Mouse (Mus musculus) liver, embryonic 14.5 days (tissue): ENCODE measurements at regions not wholly inside any gene's neighbourhood (a gene's known extent, or its start where the extent isn't known, plus 50 kb on each side); places are given as distances from the start of the nearest gene placed in this dataset.
A peak's percentile ranks its signal among the peaks of the same experiment; 100 is the strongest.
"Not testable (repeated sequence)": the region's sequence is repeated elsewhere in the genome, so short reads cannot be mapped to it uniquely, and the experiment has no call there.

Experiments
- ATAC-seq: fragments of 200-750 bp; cut with Nextera tagmentation; 2 replicates; pipeline ENCODE4 v1.8.0; 2017; ENCODE audit warnings: moderate number of reproducible peaks, mild to moderate bottlenecking, moderate library complexity; ENCODE audit not compliant: insufficient read depth
- DNase-seq, 3 experiments: peaks; one replicate each; pipeline ENCODE4 v3.0.0-alpha.2; 2012 to 2013; ENCODE audit warnings: low read depth in 3 of 3, low spot score in 3 of 3
- H3K27ac ChIP-seq: fragments of 300-500 bp; sonication (generic); 2 replicates; pipeline ENCODE4 v1.5.1; 2014; ENCODE audit warnings: moderate library complexity, mild to moderate bottlenecking, control low read depth, inconsistent platforms
- H3K27me3 ChIP-seq: fragments of 300-500 bp; sonication (generic); 2 replicates; pipeline ENCODE4 v1.6.1; 2014; ENCODE audit warnings: mild to moderate bottlenecking, low read length, moderate library complexity; ENCODE audit not compliant: control insufficient read depth, insufficient read depth
- H3K36me3 ChIP-seq: fragments of 300-500 bp; sonication (generic); replicated peaks from 2 replicates; pipeline ENCODE4 v1.6.1; 2014; ENCODE audit warnings: low read depth; ENCODE audit not compliant: control insufficient read depth, insufficient read depth
- H3K4me1 ChIP-seq, 2 experiments: fragments of 200-500 bp in 1 of 2; fragments of 300-500 bp in 1 of 2; sonication (generic) in 1 of 2; replicated peaks; 2 replicates each; pipeline ENCODE4 v1.6.1; 2012 to 2014; ENCODE audit warnings: antibody characterized with exemption in 1 of 2, inconsistent platforms in 1 of 2, low read length in 1 of 2; ENCODE audit not compliant: control insufficient read depth in 2 of 2, insufficient read depth in 2 of 2
- H3K4me2 ChIP-seq: fragments of 300-500 bp; sonication (generic); 2 replicates; pipeline ENCODE4 v1.6.1; 2014; ENCODE audit warnings: low read depth, mild to moderate bottlenecking, control low read depth, moderate library complexity
- H3K4me3 ChIP-seq, 2 experiments: fragments of 200-500 bp in 1 of 2; fragments of 300-500 bp in 1 of 2; sonication (generic) in 1 of 2; 2 replicates each; pipeline ENCODE4 v1.5.1; 2012 to 2014; ENCODE audit warnings: low read depth in 2 of 2, low read length in 2 of 2, mild to moderate bottlenecking in 2 of 2, control low read depth in 1 of 2, inconsistent platforms in 1 of 2, moderate library complexity in 1 of 2; ENCODE audit not compliant: insufficient read depth in 1 of 2
- H3K9ac ChIP-seq: fragments of 300-500 bp; sonication (generic); replicated peaks from 2 replicates; pipeline ENCODE4 v1.6.1; 2014; ENCODE audit warnings: mild to moderate bottlenecking, control low read depth, moderate library complexity
- H3K9me3 ChIP-seq: fragments of 300-500 bp; sonication (generic); 2 replicates; pipeline ENCODE4 v1.6.1; 2016; ENCODE audit warnings: low read length, mixed read lengths; ENCODE audit not compliant: control insufficient read depth
- CTCF ChIP-seq: IDR thresholded peaks from 2 replicates; pipeline ENCODE4 v1.5.1; 2016; ENCODE audit warnings: antibody characterized with exemption, low read depth, control low read depth
- EP300 ChIP-seq: IDR thresholded peaks from 2 replicates; pipeline ENCODE4 v1.6.1; 2016; ENCODE audit warnings: antibody characterized with exemption, low read depth
- WGBS: fragments of 180-500 bp; shearing (Covaris S2); extraction: QIAGEN DNeasy Blood & Tissue Kit; methylation state at CpG from one replicate; pipeline ENCODE4 v1.1.7; 2014; ENCODE audit not compliant: insufficient replicate concordance; 5-methylcytosine and 5-hydroxymethylcytosine counted together

GRCm38 (mm10) chr17:94866630-94867029 is 116.8 kb upstream of the Mettl4 start:
- Histone ChIP-seq H3K9ac (no peak overlapping the region), H3K27ac (no peak overlapping the region), H3K4me2 (no peak overlapping the region), H3K4me3 (no peak overlapping the region), H3K27me3 (no peaks in the 10 kb centered on the region), H3K36me3 (no peaks in the 10 kb centered on the region), H3K9me3 (no peaks in the 10 kb centered on the region), H3K4me1 (peaks cover 0 to 2% of the 10 kb centered on the region in 2 experiments; a peak in 1 of 4 replicates)
- ATAC-seq (no peak), DNase-seq (no peak)
- 74% methylated on average over 1 of the region's 1 CpGs for WGBS
- TF ChIP-seq EP300 (no peak), CTCF (no peak)

GRCm38 (mm10) chr17:94864531-94865318 is 114.9 kb upstream of the Mettl4 start:
- Histone ChIP-seq H3K9ac (peak overlapping the region; percentile 72), H3K4me2 (peak overlapping the region; percentile 76), H3K27ac (peak overlapping the region; percentile 36), H3K4me3 (peak overlapping the region; percentile 62 to 96)
- H3K27me3 ChIP-seq, H3K9me3 ChIP-seq, H3K4me1 ChIP-seq, H3K36me3 ChIP-seq: not testable (repeated sequence)
- DNase-seq: peak; percentile 67 to 73 (median 70)
- peak; percentile 97 for ATAC-seq
- WGBS: 5% methylated on average over 21 of the region's 21 CpGs

GRCm38 (mm10) chr17:94854698-94855097 is 104.9 kb upstream of the Mettl4 start:
- H3K36me3 ChIP-seq, ATAC-seq, H3K4me3 ChIP-seq, H3K9me3 ChIP-seq, H3K9ac ChIP-seq, H3K4me1 ChIP-seq, DNase-seq, H3K27me3 ChIP-seq, H3K4me2 ChIP-seq, H3K27ac ChIP-seq: not testable (repeated sequence)
- 68% methylated on average over 4 of the region's 4 CpGs for WGBS

- H3K4me1 ChIP-seq: peaks cover 0 to 3% of the 10 kb centered on the region in 2 experiments; a peak in 2 of 4 replicates
- ATAC-seq: peak; percentile 95
- under 1% methylated on average over 20 of the region's 20 CpGs for WGBS
- DNase-seq: peak; percentile 53 to 55 (median 55)
- H3K36me3 ChIP-seq: no peaks in the 10 kb centered on the region
- H3K4me2 ChIP-seq: peak overlapping the region; percentile 61
- no peaks in the 10 kb centered on the region for H3K9me3 ChIP-seq
- no peaks in the 10 kb centered on the region for H3K27me3 ChIP-seq
- no peak overlapping the region; the same call in 1 of the 2 replicates for H3K27ac ChIP-seq
- H3K9ac ChIP-seq: peak overlapping the region; percentile 71
- H3K4me3 ChIP-seq: peak overlapping the region; percentile 61 to 96
- no peak for TF ChIP-seq CTCF
- TF ChIP-seq EP300: no peak
Observed at GRCm38 (mm10) chr17:94834446-94835117, 84.8 kb upstream of the Mettl4 start.

GRCm38 (mm10) chr17:94834067-94834445 is 84.2 kb upstream of the Mettl4 start:
- not testable (repeated sequence) for ATAC-seq, H3K9me3 ChIP-seq, DNase-seq, H3K27me3 ChIP-seq, H3K27ac ChIP-seq, H3K4me1 ChIP-seq, H3K36me3 ChIP-seq
- peak overlapping the region; percentile 61 for H3K4me2 ChIP-seq
- peak overlapping the region; percentile 61 to 96 for H3K4me3 ChIP-seq
- WGBS: 4% methylated on average over 9 of the region's 9 CpGs
- H3K9ac ChIP-seq: peak overlapping the region; percentile 71

- H3K9me3 ChIP-seq, H3K9ac ChIP-seq, DNase-seq, H3K4me3 ChIP-seq, H3K27me3 ChIP-seq, H3K36me3 ChIP-seq, H3K27ac ChIP-seq, H3K4me1 ChIP-seq, ATAC-seq, H3K4me2 ChIP-seq: not testable (repeated sequence)
- 59% methylated on average over 1 of the region's 1 CpGs for WGBS
Observed at GRCm38 (mm10) chr17:94826415-94826814, 76.6 kb upstream of the Mettl4 start.
